Mouse (Mus musculus): Measurements from ENCODE around the gene Inpp5e. TPM values are rescaled to one million over a fixed set of nuclear protein-coding genes. Genes with fewer than 3 reads are reported as not detected.

Gene Inpp5e
- polyA plus RNA-seq (2015; fragmentation: Nextera tagmentation; extraction: Ambion mirVana): 28.0 and 28.6 TPM in 2 replicates

- H3K4me2 ChIP-seq (replicated peaks): peak within 1 kb of the TSS; percentile 93
- H3K9me3 ChIP-seq: no peaks in the 10 kb centered on the region
- under 1% methylated on average over 57 of the region's 57 CpGs for WGBS
- peak; percentile 96 for ATAC-seq
- H3K27me3 ChIP-seq: no peaks in the 10 kb centered on the region
- H3K9ac ChIP-seq (replicated peaks): peak within 1 kb of the TSS; percentile 96
- peak within 1 kb of the TSS; percentile 97 for H3K4me3 ChIP-seq (replicated peaks)
- H3K4me1 ChIP-seq (replicated peaks): peaks cover 44% of the 10 kb centered on the region
- peak within 1 kb of the TSS; percentile 81 for H3K27ac ChIP-seq
- H3K36me3 ChIP-seq: peaks cover 32% of the 10 kb centered on the region
These were observed at the start of gene Inpp5e for GRCm38 (mm10) chr2:26408515-26409356. TSS of gene Inpp5e (minus strand) at chr2:26409203.

GRCm38 (mm10) chr2:26458402-26459124 is 49.6 kb upstream of the Inpp5e start:
- H3K4me1 ChIP-seq (replicated peaks): peaks cover 18% of the 10 kb centered on the region
- no peaks in the 10 kb centered on the region for H3K27me3 ChIP-seq
- WGBS: 38% methylated on average over 7 of the region's 7 CpGs
- no peak overlapping the region for H3K27ac ChIP-seq
- H3K4me2 ChIP-seq (replicated peaks): no peak overlapping the region
- ATAC-seq: peak; percentile 51; the same call in 1 of the 2 replicates
- no peaks in the 10 kb centered on the region for H3K9me3 ChIP-seq
- peaks cover 52% of the 10 kb centered on the region for H3K36me3 ChIP-seq
- no peak overlapping the region for H3K9ac ChIP-seq (replicated peaks)
- no peak overlapping the region for H3K4me3 ChIP-seq (replicated peaks)

GRCm38 (mm10) chr2:26449121-26450060 is 40.4 kb upstream of the Inpp5e start:
- 20% methylated on average over 5 of the region's 5 CpGs for WGBS
- H3K27me3 ChIP-seq: no peaks in the 10 kb centered on the region
- no peak overlapping the region for H3K4me2 ChIP-seq (replicated peaks)
- peaks cover 22% of the 10 kb centered on the region for H3K4me1 ChIP-seq (replicated peaks)
- H3K27ac ChIP-seq: peak overlapping the region; percentile 45; the same call in 1 of the 2 replicates
- no peak overlapping the region for H3K4me3 ChIP-seq (replicated peaks)
- H3K9me3 ChIP-seq: no peaks in the 10 kb centered on the region
- no peak overlapping the region; the same call in 1 of the 2 replicates for H3K9ac ChIP-seq (replicated peaks)
- H3K36me3 ChIP-seq: no peaks in the 10 kb centered on the region
- no peak for ATAC-seq

- 89% methylated on average over 1 of the region's 1 CpGs for WGBS
- ATAC-seq: no peak
- Histone ChIP-seq H3K27ac (no peak overlapping the region), H3K9me3 (no peaks in the 10 kb centered on the region), H3K36me3 (no peaks in the 10 kb centered on the region), H3K4me3 (replicated peaks) (no peak overlapping the region), H3K4me1 (replicated peaks) (peaks cover 39% of the 10 kb centered on the region), H3K27me3 (no peaks in the 10 kb centered on the region), H3K9ac (replicated peaks) (0 out of 2 replicates have a peak overlapping the region, but pooled peaks have one; percentile 0), H3K4me2 (replicated peaks) (no peak overlapping the region)
These were observed 38.4 kb upstream of the Inpp5e start for GRCm38 (mm10) chr2:26447451-26447850.

- Histone ChIP-seq H3K4me1 (replicated peaks) (peaks cover 39% of the 10 kb centered on the region), H3K27me3 (no peaks in the 10 kb centered on the region), H3K4me2 (replicated peaks) (peak overlapping the region; percentile 92), H3K9me3 (no peaks in the 10 kb centered on the region), H3K4me3 (replicated peaks) (peak overlapping the region; percentile 87), H3K36me3 (peaks cover 2% of the 10 kb centered on the region), H3K27ac (peak overlapping the region; percentile 86; the same call in 1 of the 2 replicates), H3K9ac (replicated peaks) (peak overlapping the region; percentile 85)
- WGBS: 75% methylated on average over 4 of the region's 4 CpGs
- ATAC-seq: no peak
These were observed 37.7 kb upstream of the Inpp5e start for GRCm38 (mm10) chr2:26446671-26447070.

GRCm38 (mm10) chr2:26445666-26446445 is 36.9 kb upstream of the Inpp5e start:
- 1% methylated on average over 44 of the region's 44 CpGs for WGBS
- Histone ChIP-seq H3K36me3 (peaks cover 10% of the 10 kb centered on the region), H3K9me3 (no peaks in the 10 kb centered on the region), H3K9ac (replicated peaks) (peak overlapping the region; percentile 85), H3K27me3 (no peaks in the 10 kb centered on the region), H3K4me3 (replicated peaks) (peak overlapping the region; percentile 87), H3K4me2 (replicated peaks) (peak overlapping the region; percentile 92), H3K27ac (peak overlapping the region; percentile 86), H3K4me1 (replicated peaks) (peaks cover 39% of the 10 kb centered on the region)
- peak; percentile 92 for ATAC-seq

GRCm38 (mm10) chr2:26444946-26445665 is 36.1 kb upstream of the Inpp5e start, which contains the start of gene Sec16a:
TSS of gene Sec16a (minus strand) at chr2:26445216.
- Histone ChIP-seq H3K27me3 (no peaks in the 10 kb centered on the region), H3K4me3 (replicated peaks) (peak within 1 kb of the TSS; percentile 87), H3K9ac (replicated peaks) (peak within 1 kb of the TSS; percentile 90), H3K36me3 (peaks cover 18% of the 10 kb centered on the region), H3K4me2 (replicated peaks) (peak within 1 kb of the TSS; percentile 92), H3K4me1 (replicated peaks) (peaks cover 39% of the 10 kb centered on the region), H3K27ac (peak within 1 kb of the TSS; percentile 92), H3K9me3 (no peaks in the 10 kb centered on the region)
- peak; percentile 92 for ATAC-seq
- WGBS: under 1% methylated on average over 58 of the region's 61 CpGs

- 7% methylated on average over 15 of the region's 15 CpGs for WGBS
These were observed 35.4 kb upstream of the Inpp5e start for GRCm38 (mm10) chr2:26444368-26444767.

GRCm38 (mm10) chr2:26443876-26444275 is 34.9 kb upstream of the Inpp5e start:
- H3K4me1 ChIP-seq (replicated peaks): peaks cover 34% of the 10 kb centered on the region
- H3K4me3 ChIP-seq (replicated peaks): peak overlapping the region; percentile 87
- H3K27ac ChIP-seq: no peak overlapping the region
- no peaks in the 10 kb centered on the region for H3K9me3 ChIP-seq
- H3K9ac ChIP-seq (replicated peaks): peak overlapping the region; percentile 90
- whole genome bisulfite sequencing: 74% methylated on average over 3 of the region's 3 CpGs
- peaks cover 30% of the 10 kb centered on the region for H3K36me3 ChIP-seq
- ATAC-seq: no peak
- H3K27me3 ChIP-seq: no peaks in the 10 kb centered on the region
- peak overlapping the region; percentile 85 for H3K4me2 ChIP-seq (replicated peaks)

More at GRCm38 (mm10) chr2:26444368-26444767, 35.4 kb upstream of the Inpp5e start:
- peaks cover 25% of the 10 kb centered on the region for H3K36me3 ChIP-seq
- H3K27ac ChIP-seq: peak overlapping the region; percentile 92
- no peaks in the 10 kb centered on the region for H3K27me3 ChIP-seq
- peak overlapping the region; percentile 90 for H3K9ac ChIP-seq (replicated peaks)
- H3K4me2 ChIP-seq (replicated peaks): peak overlapping the region; percentile 85
- H3K4me1 ChIP-seq (replicated peaks): peaks cover 34% of the 10 kb centered on the region
- no peaks in the 10 kb centered on the region for H3K9me3 ChIP-seq
- ATAC-seq: no peak
- H3K4me3 ChIP-seq (replicated peaks): peak overlapping the region; percentile 87

- 68% methylated on average over 1 of the region's 1 CpGs for WGBS
- Histone ChIP-seq H3K36me3 (peaks cover 40% of the 10 kb centered on the region), H3K27ac (no peak overlapping the region), H3K9ac (replicated peaks) (no peak overlapping the region), H3K4me2 (replicated peaks) (peak overlapping the region; percentile 0; the same call in 1 of the 2 replicates), H3K4me3 (replicated peaks) (no peak overlapping the region), H3K4me1 (replicated peaks) (peaks cover 39% of the 10 kb centered on the region), H3K9me3 (no peaks in the 10 kb centered on the region), H3K27me3 (no peaks in the 10 kb centered on the region)
- no peak for ATAC-seq
These were observed 33.8 kb upstream of the Inpp5e start for GRCm38 (mm10) chr2:26442843-26443242.

Measured in midbrain, embryonic 13.5 days (tissue).